Mouse (Mus musculus) limb, embryonic 15.5 days (tissue): Measurements from ENCODE around the gene Ctbp1. TPM values are rescaled to one million over a fixed set of nuclear protein-coding genes. Genes with fewer than 3 reads are reported as not detected.

Source experiments
- ATAC-seq: fragments of 200-750 bp; cut with Nextera tagmentation; 2 replicates; pipeline ENCODE4 v1.8.0; 2017; ENCODE audit warnings: low read depth, moderate TSS enrichment; ENCODE audit not compliant: insufficient number of reproducible peaks, low FRiP score, low TSS enrichment
- H3K27ac ChIP-seq: fragments of 300-500 bp; sonication (generic); 2 replicates; pipeline ENCODE4 v1.5.1; 2015; ENCODE audit warnings: moderate library complexity, mild to moderate bottlenecking, inconsistent platforms
- H3K27me3 ChIP-seq: fragments of 300-500 bp; sonication (generic); 2 replicates; pipeline ENCODE4 v1.6.1; 2015; ENCODE audit warnings: inconsistent platforms
- H3K36me3 ChIP-seq: fragments of 300-500 bp; sonication (generic); 2 replicates; pipeline ENCODE4 v1.6.1; 2015; ENCODE audit warnings: inconsistent platforms
- H3K4me1 ChIP-seq: fragments of 300-500 bp; sonication (generic); 2 replicates; pipeline ENCODE4 v1.6.1; 2015; ENCODE audit warnings: inconsistent platforms
- H3K4me2 ChIP-seq: fragments of 300-500 bp; sonication (generic); 2 replicates; pipeline ENCODE4 v1.6.1; 2015; ENCODE audit warnings: mild to moderate bottlenecking, inconsistent platforms
- H3K4me3 ChIP-seq: fragments of 300-500 bp; sonication (generic); 2 replicates; pipeline ENCODE4 v1.5.1; 2015; ENCODE audit warnings: mild to moderate bottlenecking, inconsistent platforms
- H3K9ac ChIP-seq: fragments of 300-500 bp; sonication (generic); 2 replicates; pipeline ENCODE4 v1.6.1; 2015; ENCODE audit warnings: inconsistent platforms
- H3K9me3 ChIP-seq: fragments of 300-500 bp; sonication (generic); 2 replicates; pipeline ENCODE4 v1.6.1; 2016; ENCODE audit warnings: inconsistent platforms
- WGBS: fragments of 180-500 bp; shearing (Covaris S2); methylation state at CpG from one replicate; pipeline ENCODE4 v1.1.7; 2015; 5-methylcytosine and 5-hydroxymethylcytosine counted together
- polyA plus RNA-seq: library from polyadenylated mRNA; unstranded; fragments of >200 nt; fragmentation: Nextera tagmentation; extraction: Ambion mirVana; gene quantifications from 2 replicates; pipeline ENCODE4 v1.2.1, GENCODE M21; 2015

The Ctbp1 gene
- polyA plus RNA-seq, 1 experiment from 2014 or later = 316 TPM

DNA sequence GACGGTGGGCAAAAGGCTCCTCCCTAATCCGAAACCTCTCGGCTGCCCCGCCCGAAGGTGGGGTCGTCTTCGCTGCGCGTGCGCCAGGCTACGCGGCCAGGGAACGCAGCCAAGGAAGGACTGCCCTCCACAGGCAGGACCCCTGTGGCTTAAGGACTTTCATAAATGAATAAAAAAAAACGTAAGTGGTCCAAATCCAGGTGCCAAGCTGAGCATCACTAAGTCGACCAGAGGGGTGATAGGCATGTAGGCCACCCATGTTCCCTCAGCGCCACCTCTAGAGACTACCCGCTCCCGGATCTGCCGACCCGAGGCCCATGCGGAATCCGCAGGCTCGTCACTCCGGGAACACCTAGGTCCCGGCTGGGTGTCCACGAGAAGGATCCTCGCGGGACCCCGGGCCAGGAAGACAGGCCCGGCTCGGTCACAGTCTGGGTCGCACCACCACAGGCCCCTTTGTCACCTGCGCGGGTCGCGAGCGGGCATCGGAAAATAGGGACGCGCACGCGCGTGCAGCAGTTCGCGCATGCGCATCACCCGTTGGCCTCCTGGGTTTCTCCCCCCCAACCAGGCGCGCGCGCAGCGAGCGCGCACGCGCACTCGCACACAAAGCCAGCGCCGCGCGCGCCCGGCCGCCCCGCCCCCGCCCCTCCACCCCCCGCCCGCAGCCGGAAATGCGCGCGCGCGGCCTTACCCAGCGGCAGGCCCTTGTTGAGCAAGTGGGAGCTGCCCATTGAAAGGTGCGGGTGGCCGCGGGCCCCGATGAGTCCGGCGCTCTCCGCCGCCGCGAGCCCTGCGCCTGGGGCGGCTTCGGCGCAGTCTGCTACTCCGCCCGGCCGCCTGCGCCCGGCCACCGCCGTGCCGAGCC, 475 bp downstream of the Ctbp1 start:
- H3K4me2 ChIP-seq = peak overlapping the region; percentile 79
- H3K4me1 ChIP-seq = peaks cover 36% of the 10 kb centered on the region
- H3K27ac ChIP-seq = peak overlapping the region; percentile 98
- no peaks in the 10 kb centered on the region for H3K27me3 ChIP-seq
- WGBS = under 1% methylated on average over 76 of the region's 97 CpGs
- H3K9me3 ChIP-seq = no peaks in the 10 kb centered on the region
- H3K36me3 ChIP-seq = peaks cover 8% of the 10 kb centered on the region
- peak overlapping the region; percentile 89 for H3K4me3 ChIP-seq
- peak; percentile 41 for ATAC-seq
- H3K9ac ChIP-seq = peak overlapping the region; percentile 92

DNA sequence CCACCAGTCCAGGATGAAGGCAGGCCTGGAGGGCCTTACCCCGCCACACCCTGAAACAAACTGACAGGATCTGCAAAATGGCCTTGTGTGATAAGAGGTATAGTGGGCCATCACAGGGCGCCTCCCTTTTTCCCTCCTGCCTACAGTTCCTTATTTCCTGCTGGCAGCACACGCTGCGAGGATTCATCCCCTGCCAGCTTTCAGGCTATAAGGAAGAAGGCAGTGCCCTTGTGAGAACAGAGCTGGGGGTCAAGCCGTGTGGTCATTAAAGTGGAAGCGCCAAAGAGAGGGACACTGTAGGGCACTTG, 1.1 kb downstream of the Ctbp1 start:
- no peaks in the 10 kb centered on the region for H3K27me3 ChIP-seq
- H3K4me3 ChIP-seq = peak overlapping the region; percentile 89
- H3K36me3 ChIP-seq = peaks cover 14% of the 10 kb centered on the region
- peaks cover 36% of the 10 kb centered on the region for H3K4me1 ChIP-seq
- peak overlapping the region; percentile 87 for H3K9ac ChIP-seq
- peak overlapping the region; percentile 79 for H3K4me2 ChIP-seq
- H3K9me3 ChIP-seq = no peaks in the 10 kb centered on the region
- WGBS = 15% methylated on average over 6 of the region's 6 CpGs
- H3K27ac ChIP-seq = peak overlapping the region; percentile 98
- no peak for ATAC-seq

DNA sequence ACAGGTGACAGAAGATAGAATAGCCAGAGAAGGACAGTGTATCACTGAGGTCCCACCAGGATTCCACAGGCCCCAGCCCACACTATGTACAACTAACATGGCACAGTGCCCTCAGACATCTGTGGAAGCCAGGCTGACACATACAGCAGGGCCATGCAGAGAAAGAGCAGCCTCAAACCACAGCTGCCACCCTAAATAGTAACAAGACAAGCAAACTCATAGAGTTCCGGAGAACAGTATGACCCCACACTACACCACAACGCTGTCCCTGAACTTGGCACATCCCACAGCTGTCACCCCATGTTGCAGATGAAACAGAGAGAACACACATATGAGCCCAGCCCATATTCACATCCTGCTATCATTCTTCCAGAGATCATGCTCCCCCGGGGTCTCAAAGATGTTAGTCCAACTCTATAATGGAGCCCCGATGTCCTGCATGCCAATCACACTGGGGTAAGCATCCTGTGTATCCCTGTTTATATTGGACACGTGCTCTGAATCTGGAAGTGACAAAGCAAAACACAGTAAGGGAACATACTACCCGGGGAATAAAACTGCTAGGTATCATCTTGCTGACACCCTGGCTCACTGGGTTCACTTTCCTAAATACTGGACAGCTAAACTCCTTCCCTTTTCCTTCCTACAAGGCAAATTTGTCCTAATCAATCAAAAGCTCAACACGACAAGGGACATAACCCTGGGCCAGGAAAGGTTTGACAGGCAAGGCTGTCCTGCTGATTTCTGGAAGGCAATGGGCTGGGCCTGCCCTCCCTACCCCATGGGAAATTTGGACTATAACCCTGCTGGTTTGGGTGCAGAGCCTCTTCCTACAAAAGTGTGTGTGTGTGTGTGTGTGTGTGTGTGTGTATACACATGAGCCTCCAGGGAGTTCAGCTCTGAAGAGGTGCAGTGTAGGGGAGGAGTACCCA, 1.7 kb downstream of the Ctbp1 start:
- H3K4me1 ChIP-seq = peaks cover 36% of the 10 kb centered on the region
- 73% methylated on average over 7 of the region's 7 CpGs for WGBS
- H3K27ac ChIP-seq = peak overlapping the region; percentile 98
- peak overlapping the region; percentile 89 for H3K4me3 ChIP-seq
- no peak for ATAC-seq
- peaks cover 20% of the 10 kb centered on the region for H3K36me3 ChIP-seq
- no peaks in the 10 kb centered on the region for H3K9me3 ChIP-seq
- peak overlapping the region; percentile 79 for H3K4me2 ChIP-seq
- H3K9ac ChIP-seq = peak overlapping the region; percentile 87; the same call in 1 of the 2 replicates
- H3K27me3 ChIP-seq = no peaks in the 10 kb centered on the region

DNA sequence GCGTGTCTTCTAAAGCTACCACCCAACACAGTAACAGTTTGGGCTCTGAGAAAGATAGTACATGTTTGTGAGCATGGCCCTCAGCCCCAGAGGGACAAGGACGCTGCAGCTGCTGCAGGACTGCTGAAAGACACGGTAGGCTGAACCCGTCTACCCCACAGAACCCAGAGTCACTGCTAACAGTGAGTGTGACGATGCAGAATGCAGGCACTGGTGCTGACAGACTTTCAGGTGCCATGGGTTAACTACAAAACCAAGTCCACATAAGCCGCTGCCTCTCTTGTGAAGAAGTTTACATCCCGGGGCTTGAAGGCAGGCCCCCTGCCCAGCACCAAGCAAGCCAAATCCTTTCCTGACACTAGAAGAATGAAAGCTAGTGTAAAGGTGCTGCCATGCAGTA, 2.6 kb downstream of the Ctbp1 start:
- 82% methylated on average over 7 of the region's 7 CpGs for WGBS
- H3K9ac ChIP-seq = no peak overlapping the region
- H3K9me3 ChIP-seq = no peaks in the 10 kb centered on the region

DNA sequence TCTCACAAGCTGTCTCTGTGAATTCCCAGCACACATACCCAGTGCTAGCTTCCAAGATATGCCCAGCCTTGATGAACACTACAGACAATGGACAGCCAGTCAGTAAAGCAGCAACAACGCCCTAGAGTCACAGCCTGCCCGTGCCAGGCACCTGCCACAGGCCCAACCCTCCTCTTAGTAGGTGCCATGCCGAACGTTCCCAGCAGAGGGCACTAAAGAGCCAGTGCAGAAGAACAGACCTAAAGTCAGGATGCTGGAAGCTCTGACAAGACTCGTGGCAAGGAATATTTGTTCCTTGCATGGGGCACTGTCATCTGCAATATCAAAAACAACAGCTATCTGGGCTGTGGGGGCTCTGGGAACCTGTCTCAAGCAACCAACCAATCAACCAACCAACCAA, 4.2 kb downstream of the Ctbp1 start:
- Histone ChIP-seq H3K9me3 (no peaks in the 10 kb centered on the region), H3K4me3 (no peak overlapping the region), H3K27me3 (no peaks in the 10 kb centered on the region), H3K4me1 (peaks cover 33% of the 10 kb centered on the region), H3K9ac (no peak overlapping the region), H3K36me3 (peaks cover 46% of the 10 kb centered on the region), H3K27ac (no peak overlapping the region), H3K4me2 (no peak overlapping the region)
- WGBS = 20% methylated on average over 5 of the region's 5 CpGs
- no peak for ATAC-seq

More for the DNA sequence above, 2.6 kb downstream of the Ctbp1 start:
- no peaks in the 10 kb centered on the region for H3K27me3 ChIP-seq
- no peak overlapping the region for H3K4me3 ChIP-seq
- no peak overlapping the region for H3K4me2 ChIP-seq
- no peak overlapping the region for H3K27ac ChIP-seq
- peaks cover 36% of the 10 kb centered on the region for H3K4me1 ChIP-seq
- peaks cover 30% of the 10 kb centered on the region for H3K36me3 ChIP-seq
- ATAC-seq = no peak

DNA sequence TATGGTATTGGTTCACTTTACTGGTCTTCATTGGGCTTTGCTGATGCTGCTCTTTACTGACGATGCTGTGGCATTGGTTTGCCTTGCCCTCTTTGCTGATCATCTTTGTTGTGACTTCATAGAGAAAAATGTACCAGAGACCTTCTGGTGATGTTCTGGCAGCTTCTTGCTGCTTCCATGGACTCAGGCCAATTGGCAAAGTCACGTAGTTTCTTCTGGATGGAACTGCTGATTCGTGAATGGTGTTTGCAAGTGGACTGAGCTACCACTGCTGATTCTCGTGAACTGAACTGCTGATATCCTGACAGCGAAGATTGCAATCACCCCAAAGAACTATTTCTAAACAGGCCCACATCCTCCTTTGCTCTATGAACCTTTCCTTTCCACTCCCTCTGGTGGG, 20.4 kb downstream of the Ctbp1 start:
- WGBS = 84% methylated on average over 5 of the region's 5 CpGs
- Histone ChIP-seq H3K9me3 (no peaks in the 10 kb centered on the region), H3K4me1 (no peaks in the 10 kb centered on the region), H3K27ac (no peak overlapping the region), H3K4me2 (no peak overlapping the region), H3K36me3 (peaks cover 99% of the 10 kb centered on the region), H3K4me3 (no peak overlapping the region), H3K27me3 (no peaks in the 10 kb centered on the region), H3K9ac (no peak overlapping the region)
- ATAC-seq = no peak

DNA sequence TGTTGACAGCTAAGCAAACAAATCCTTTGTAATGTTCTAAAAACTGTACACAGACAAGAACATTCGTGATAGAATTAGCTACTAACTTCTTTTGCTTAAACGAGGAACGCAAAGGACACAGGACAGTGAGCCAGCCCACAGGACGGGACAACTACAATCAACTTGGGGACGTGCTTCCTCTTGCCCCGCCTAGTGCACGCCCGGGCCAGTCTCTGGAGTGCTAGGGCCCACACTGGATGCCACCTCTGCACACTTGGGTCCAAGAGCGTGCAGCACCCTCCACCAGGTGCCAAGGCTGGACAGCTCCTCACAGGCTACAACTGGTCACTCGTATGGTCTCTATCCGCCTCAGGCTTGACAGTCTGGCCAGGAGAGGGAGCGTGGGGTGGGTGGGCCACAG, 26.6 kb downstream of the Ctbp1 start:
- H3K36me3 ChIP-seq = peaks cover 76% of the 10 kb centered on the region
- no peaks in the 10 kb centered on the region for H3K27me3 ChIP-seq
- peaks cover 23% of the 10 kb centered on the region for H3K4me1 ChIP-seq
- no peaks in the 10 kb centered on the region for H3K9me3 ChIP-seq
- ATAC-seq = no peak
- WGBS = 79% methylated on average over 12 of the region's 12 CpGs
- no peak overlapping the region for H3K4me3 ChIP-seq
- H3K27ac ChIP-seq = no peak overlapping the region
- no peak overlapping the region for H3K9ac ChIP-seq
- no peak overlapping the region for H3K4me2 ChIP-seq

DNA sequence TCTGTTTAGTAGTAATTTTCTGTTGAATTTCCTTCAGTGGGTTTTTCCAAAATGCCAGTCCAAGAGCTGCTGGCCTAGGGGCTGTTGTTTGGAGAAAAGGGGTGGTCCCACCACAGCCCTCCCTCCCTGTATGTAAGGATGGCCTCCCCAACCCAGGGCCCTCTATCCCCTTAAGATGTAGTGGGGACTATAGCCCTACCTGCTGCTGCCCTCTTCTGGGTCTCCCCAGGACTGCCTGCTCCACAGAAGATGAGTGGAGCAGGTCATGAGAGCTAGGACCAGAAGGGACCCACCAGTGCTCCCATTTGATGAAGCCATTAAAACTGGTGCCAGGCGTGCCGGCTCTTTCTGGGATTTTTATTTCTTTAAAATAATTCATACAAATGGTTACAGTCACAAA, 27.4 kb downstream of the Ctbp1 start:
- H3K27ac ChIP-seq = no peak overlapping the region
- peaks cover 73% of the 10 kb centered on the region for H3K36me3 ChIP-seq
- WGBS = 89% methylated on average over 2 of the region's 2 CpGs
- H3K9me3 ChIP-seq = no peaks in the 10 kb centered on the region
- H3K4me3 ChIP-seq = no peak overlapping the region
- H3K4me1 ChIP-seq = peaks cover 23% of the 10 kb centered on the region
- H3K4me2 ChIP-seq = no peak overlapping the region
- no peak for ATAC-seq
- H3K27me3 ChIP-seq = no peaks in the 10 kb centered on the region
- no peak overlapping the region for H3K9ac ChIP-seq

DNA sequence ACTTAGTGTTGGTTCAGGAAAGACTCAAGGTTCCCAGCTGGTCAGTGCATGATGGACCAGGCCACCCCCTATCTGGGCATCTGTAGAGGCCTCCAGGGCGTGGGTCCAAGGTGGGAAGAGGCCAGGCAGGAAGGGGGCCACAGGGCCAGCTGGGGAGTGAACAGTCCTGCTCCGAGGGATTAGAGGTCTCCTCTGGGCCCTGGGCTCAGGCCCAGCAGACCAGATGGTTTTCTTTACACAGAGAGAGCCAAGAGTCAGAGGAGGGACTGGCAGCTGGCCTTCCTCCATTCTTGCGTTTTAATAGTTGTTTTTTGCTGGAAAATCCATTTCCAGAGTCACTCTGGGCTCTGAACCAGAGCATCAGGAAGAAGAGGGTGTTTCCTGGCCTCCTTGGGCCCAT, 29.1 kb downstream of the Ctbp1 start:
- Histone ChIP-seq H3K36me3 (peaks cover 56% of the 10 kb centered on the region), H3K9ac (no peak overlapping the region), H3K4me2 (no peak overlapping the region), H3K27me3 (no peaks in the 10 kb centered on the region), H3K4me1 (peaks cover 23% of the 10 kb centered on the region), H3K27ac (peak overlapping the region; percentile 85), H3K9me3 (no peaks in the 10 kb centered on the region), H3K4me3 (no peak overlapping the region)
- ATAC-seq = peak; percentile 74
- WGBS = 37% methylated on average over 3 of the region's 3 CpGs

DNA sequence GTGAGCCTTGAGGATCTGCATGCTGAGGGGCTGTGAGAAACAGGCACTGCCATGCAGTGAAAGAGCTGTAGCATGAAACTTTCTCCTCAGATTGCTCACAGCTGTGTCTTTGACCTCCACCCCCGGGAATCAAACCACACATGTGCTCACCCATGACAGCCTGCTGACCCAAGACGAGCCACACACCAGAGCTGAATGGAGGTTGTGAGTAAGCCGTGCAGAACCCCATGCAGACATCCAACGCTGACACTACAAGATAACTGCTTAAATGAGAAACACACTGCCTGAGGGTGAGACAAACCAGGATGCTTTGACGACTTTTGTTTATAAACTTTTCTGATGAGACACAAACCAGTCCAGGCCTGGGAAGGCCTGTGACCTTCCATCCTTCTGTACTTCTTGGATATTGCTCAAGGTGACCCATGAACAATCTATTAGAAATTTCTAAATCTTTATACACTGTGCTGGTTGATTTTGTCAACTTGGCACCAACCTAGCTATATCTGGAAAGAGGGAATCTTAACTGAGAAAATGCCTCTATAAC, 30.3 kb downstream of the Ctbp1 start:
- Histone ChIP-seq H3K27ac (no peak overlapping the region), H3K9ac (no peak overlapping the region), H3K4me3 (no peak overlapping the region), H3K36me3 (peaks cover 43% of the 10 kb centered on the region), H3K27me3 (no peaks in the 10 kb centered on the region), H3K4me1 (peaks cover 36% of the 10 kb centered on the region), H3K4me2 (no peak overlapping the region), H3K9me3 (no peaks in the 10 kb centered on the region)
- no peak for ATAC-seq
- WGBS = 56% methylated on average over 5 of the region's 5 CpGs

DNA sequence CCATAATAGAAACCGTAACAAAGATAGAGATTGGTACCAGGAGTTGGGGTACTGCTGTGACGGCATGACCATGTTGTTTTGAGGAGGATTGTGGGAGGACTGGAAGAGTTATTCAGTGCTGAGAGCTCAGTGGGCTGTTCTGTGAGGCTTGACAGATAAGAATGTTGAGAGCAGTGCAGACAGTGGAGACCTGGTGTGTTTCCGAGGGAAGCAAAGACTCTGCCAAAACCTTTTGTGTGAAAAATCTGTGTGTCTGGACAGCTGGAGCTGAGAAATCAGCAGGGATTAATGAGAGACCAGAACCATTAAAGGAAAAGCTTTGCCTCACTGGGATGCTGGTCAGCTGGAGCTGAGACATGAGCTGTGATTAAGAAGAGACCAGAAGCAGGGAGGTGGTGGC, 34.9 kb downstream of the Ctbp1 start:
- peaks cover 37% of the 10 kb centered on the region for H3K4me1 ChIP-seq
- WGBS = 56% methylated on average over 3 of the region's 3 CpGs
- H3K9ac ChIP-seq = no peak overlapping the region
- no peak overlapping the region for H3K4me3 ChIP-seq
- H3K4me2 ChIP-seq = no peak overlapping the region
- no peak for ATAC-seq
- peak overlapping the region; percentile 79 for H3K27ac ChIP-seq
- no peaks in the 10 kb centered on the region for H3K27me3 ChIP-seq
- H3K36me3 ChIP-seq = 0 out of 2 replicates have a peak, but pooled peaks cover 4% of the 10 kb centered on the region
- H3K9me3 ChIP-seq = no peaks in the 10 kb centered on the region
